Mouse (Mus musculus): ENCODE measurements at regions not wholly inside any gene's neighbourhood (a gene's known extent, or its start where the extent isn't known, plus 50 kb on each side); places are given as distances from the start of the nearest gene placed in this dataset.

DNA sequence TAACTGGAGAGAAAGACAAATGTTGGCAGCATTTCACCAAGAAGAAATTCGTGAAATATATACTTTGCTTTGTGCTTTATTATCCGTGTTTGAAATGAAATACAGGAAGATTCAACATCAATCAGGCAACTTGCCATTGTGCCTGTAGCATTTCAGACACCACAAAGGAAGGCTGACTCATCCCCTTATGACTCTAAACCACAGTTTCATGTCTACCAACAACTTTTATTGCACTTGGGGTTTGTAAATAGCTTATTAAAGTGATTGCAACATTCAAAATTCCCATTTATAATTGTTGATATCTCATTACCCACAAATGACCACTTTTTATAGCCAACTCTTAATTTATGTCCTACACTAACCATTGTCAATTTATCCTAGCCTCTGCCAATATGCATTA, 497.9 kb downstream of the Gm11232 start:
- DNase-seq = no peak
- intact Hi-C loops (cut with DNase I) = no loop called here

DNA sequence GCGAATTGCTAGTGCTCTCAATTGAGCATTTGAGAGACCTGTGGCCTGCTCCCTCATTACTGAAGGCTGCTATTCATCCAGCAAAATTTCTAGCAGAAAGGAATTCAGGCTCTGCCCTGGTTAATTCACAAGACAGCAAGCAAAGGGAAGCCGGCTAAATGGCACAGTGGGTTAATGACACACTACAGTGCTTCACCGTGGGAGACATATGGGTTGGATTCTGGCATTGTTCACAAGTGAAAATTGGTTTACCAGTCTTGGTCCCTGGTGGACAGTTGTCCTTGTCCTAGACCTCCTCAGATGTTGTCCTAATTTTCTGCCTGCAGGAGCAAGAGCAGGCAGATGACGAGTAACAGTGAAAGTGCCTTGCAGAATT, 527.3 kb downstream of the Gm11232 start:
- intact Hi-C loops (cut with DNase I) = no loop called here
- no peak for DNase-seq

DNA sequence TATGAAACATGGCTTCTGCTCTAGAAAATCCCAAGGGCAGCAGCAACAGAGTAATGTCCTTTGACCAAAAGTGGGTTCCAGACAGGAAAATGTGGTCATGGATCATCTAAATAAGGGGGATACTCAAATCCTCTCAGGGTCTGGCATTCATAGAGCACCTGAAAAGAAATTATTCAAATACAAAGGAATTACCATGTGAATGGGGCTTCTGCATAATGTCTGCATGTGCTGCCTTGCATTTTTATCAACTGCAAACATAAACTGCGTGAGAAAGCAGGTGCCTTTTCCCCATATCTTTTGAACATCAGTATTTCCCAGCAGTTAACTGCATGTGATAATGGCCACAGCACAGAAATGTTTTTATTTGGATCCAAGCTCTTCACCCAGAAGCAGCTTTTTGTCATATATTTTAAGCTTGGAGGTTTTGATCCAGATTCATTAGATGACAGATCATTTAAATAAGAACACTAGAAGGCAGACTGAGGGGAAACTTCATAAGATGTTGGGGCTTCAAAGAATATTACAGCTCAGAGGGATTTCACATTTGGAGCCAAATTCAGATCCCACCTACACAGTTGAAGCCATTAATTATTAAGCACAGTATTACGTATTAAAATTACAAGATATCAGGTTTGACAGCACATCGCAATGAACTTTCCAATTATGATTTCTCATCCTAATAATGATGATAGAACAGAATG, 527.8 kb downstream of the Gm11232 start:
- intact Hi-C loops (cut with DNase I) = no loop called here
- no peak for DNase-seq

DNA sequence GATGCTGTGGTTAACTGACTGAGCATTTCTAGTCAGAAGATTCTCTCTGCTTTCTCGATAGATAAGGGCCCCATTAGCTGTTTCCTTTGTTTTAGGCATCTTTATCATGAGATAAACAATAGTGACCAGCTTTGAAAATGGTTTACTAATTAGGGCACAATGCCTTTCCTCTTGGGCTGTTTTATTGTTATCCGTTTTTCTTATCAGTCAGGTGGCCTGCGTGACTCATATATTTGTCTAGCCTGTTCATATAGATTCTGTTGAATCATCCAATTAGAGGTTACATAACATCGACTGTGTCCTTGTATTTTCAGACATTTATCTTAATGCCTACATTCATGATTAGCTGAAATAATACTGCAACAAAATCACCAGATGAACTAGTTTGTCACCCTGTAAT, 531.1 kb downstream of the Gm11232 start:
- intact Hi-C loops (cut with DNase I) = no loop called here
- no peak for DNase-seq

DNA sequence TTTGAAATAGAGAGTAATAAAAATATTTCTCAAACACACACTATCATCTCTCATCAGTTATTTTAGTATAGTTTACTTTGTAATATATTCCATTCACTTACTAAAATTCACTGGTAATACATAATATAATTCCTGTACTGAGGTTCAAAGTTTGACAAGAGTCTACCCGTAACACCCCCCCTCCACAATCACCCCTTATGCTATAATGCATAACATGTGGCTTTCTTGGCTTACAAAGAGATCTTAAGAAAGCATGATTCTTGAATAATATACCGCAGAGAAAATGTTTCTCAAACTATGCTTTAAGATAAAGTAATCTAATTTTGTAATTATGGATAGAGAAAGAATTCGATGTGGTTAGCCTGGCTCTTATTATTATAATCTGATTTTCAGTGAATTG, 539.7 kb downstream of the Gm11232 start:
- intact Hi-C loops (cut with DNase I) = no loop called here
- no peak for DNase-seq

DNA sequence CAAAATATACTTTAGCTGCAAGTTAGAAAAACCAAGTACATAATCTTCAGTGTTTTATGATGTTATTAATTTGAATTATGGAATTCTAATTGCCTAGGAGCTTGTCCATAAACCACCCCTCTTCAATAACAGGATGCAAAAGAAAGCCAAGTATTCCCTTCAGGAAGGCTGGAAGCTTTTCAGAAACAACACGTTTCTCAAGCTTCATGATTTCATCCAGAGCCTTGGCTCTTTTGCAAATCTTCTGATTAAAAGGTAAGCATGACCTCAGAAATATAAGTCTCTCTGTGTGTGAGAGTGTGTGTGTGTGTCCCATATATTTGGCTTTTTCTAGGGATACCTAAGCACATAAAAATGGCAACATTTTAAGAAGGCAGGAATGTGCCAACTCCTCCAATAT, 570.0 kb downstream of the Gm11232 start:
- DNase-seq = no peak
- intact Hi-C loops (cut with DNase I) = no loop called here

DNA sequence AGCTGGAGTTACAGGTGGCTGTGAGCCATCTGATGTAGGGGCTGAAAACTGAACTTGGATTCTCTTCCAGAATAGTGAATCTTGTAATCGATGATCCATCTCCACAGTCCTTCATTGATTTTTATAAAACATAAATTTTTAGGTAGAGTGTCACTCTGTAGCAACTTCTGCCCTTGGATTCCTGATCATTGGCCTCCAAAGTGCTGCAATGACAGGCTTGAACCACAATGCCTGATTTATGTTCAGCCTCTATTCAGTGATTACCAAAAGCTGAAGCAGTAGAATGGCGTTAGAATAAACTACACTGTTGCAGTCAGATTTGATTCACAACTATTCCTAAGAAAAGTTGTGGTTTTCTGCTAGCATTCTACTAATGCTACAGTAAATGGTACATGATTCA, 580.1 kb downstream of the Gm11232 start:
- intact Hi-C loops (cut with DNase I) = no loop called here
- DNase-seq = no peak

DNA sequence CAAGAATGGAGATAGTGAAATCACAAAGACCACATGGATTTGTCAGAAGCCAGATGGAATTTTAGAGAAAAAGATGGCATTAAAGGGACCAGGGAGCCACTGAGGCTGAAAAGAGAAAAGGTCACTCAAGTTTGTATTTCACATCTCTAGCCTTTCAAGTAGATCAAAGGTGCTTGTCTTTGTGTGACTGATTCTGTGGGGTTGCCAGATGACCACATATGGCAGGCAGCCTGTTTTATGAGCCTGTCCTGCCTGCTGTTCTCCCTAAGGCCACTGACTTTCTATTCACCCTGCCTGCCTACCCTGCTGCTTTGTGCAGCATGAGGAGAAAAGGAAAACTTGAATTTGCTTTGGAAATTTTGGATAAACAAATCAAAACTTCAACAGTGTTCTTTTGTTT, 592.0 kb downstream of the Gm11232 start:
- intact Hi-C loops (cut with DNase I) = no loop called here
- no peak for DNase-seq

DNA sequence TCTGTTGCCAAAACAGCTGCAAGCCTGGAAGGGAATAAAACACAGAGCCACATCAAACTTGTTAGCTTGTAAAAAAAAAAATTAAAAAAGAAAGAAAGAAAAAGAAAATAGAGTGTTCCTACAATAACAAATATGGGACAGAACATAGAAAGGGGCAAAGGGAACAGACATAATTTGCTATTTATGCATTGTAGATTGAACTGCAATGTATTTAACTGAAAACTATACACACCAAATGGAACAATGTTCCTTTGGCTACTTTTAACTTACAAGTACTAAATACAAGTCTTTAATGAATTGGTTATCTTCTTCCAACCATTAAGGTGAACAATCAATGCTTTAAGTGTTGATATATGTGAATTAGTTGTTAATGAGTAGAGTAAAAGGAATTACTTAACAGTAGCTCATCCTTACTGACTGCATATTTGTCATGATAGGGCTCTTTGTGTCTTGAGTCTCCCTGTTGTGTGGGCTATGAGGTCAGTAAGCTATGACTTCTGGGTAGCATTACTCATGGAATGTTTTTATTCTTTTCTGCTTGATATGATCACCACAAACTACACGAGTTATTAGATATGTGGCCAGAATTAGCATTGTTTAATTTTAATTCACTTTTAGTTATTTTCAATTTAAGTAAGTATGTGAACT, 597.0 kb upstream of the Megf9 start:
- intact Hi-C loops (cut with DNase I) = no loop called here
- DNase-seq = no peak

DNA sequence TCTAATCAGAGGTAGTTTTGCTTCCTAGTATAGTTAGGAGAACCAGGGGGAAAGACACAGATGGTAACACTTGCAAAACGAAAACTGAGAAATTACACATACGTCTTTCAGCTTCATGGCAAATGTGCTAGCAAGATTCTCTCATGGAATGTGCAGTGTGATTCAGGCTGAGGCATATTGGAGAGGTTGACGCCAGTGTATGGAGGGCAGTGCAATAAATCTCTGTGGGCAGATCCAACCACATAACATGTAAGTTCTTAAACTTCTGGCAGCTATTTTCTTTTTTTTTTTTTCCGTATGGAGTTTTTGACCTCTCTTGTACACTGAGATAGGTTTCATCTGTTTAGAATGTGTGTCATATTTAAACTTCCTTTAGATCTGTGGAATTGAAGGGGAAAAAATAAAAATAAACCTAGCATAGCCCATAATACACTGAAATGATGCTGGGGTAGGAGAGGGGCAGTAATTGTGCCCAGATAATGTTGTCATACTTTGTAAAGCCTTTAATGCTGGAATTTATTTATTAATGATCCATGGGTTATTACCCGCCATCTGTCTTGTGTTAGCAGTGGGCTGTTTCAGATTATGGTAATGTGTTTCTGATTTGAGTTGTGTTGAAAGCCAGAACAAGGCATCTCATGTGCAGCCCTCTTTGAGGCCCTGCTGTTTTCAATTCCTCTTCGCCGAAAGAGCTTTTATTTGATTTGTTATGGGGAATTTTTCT, 596.3 kb upstream of the Megf9 start:
- intact Hi-C loops (cut with DNase I) = no loop called here
- DNase-seq = no peak

DNA sequence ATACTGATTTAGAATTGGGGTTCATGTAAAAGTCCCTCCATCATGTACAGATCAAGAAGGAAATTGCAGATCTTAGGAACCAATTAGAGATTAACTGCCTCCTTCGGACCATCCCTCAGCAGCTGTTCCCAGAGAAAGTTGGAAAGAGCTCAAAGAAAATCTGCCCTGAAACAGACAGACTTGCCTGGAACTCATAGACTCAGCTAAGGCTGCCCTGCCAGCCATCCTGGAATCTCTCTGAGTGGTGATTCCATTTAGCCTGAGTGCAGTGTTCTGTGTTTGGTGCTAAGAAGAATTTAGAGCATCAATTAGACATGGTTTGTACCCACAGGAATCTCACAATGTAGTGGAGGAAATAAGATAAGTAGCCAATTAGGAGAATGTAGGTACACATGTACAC, 594.5 kb upstream of the Megf9 start:
- intact Hi-C loops (cut with DNase I) = no loop called here
- no peak for DNase-seq
